Mouse (Mus musculus): ENCODE results near the gene Wfdc8.
"Not testable (repeated sequence)": the region's sequence is repeated elsewhere in the genome, so short reads cannot be mapped to it uniquely, and the experiment has no call there.

Wfdc8 gene

GRCm38 (mm10) chr2:164613471-164613870 is at the start of gene Wfdc8, which contains the start of gene Wfdc6b:
Gene Wfdc8, minus strand, starts transcription at chr2:164613626.
Gene Wfdc6b, plus strand, starts transcription at chr2:164613522.
- not testable (repeated sequence) for DNase-seq (ENCODE audit: low spot score)

GRCm38 (mm10) chr2:164656483-164656882 is 43.1 kb upstream of the Wfdc8 start, which contains the start of gene Wfdc9:
Gene Wfdc9, minus strand, starts transcription at chr2:164656583.
- no peak for DNase-seq (ENCODE audit: low spot score)

GRCm38 (mm10) chr2:164655858-164656257 is 42.4 kb upstream of the Wfdc8 start, which contains the start of gene Wfdc10:
Gene Wfdc10, plus strand, starts transcription at chr2:164656046.
- DNase-seq (ENCODE audit: low spot score): peak; percentile 29

GRCm38 (mm10) chr2:164641881-164642673 is 28.7 kb upstream of the Wfdc8 start:
- no peak for DNase-seq (ENCODE audit: low spot score)

GRCm38 (mm10) chr2:164641129-164641528 is 27.7 kb upstream of the Wfdc8 start:
- no peak for DNase-seq (ENCODE audit: low spot score)

- no peak for DNase-seq (ENCODE audit: low spot score)
Measured at GRCm38 (mm10) chr2:164638696-164639095, 25.3 kb upstream of the Wfdc8 start, which contains the start of gene Wfdc16. Gene Wfdc16, minus strand, starts transcription at chr2:164638796.

GRCm38 (mm10) chr2:164635266-164635665 is 21.8 kb upstream of the Wfdc8 start:
- no peak for DNase-seq (ENCODE audit: low spot score)

GRCm38 (mm10) chr2:164621775-164622174 is 8.3 kb upstream of the Wfdc8 start:
- DNase-seq (ENCODE audit: low spot score): no peak

- no peak for DNase-seq (ENCODE audit: low spot score)
Measured at GRCm38 (mm10) chr2:164619050-164619449, 5.6 kb upstream of the Wfdc8 start.

- DNase-seq (ENCODE audit: low spot score): no peak
Measured at GRCm38 (mm10) chr2:164615386-164615785, 2.0 kb upstream of the Wfdc8 start.

- no peak for DNase-seq (ENCODE audit: low spot score)
Measured at GRCm38 (mm10) chr2:164608781-164609180, 4.6 kb downstream of the Wfdc8 start.

- no peak for DNase-seq (ENCODE audit: low spot score)
Measured at GRCm38 (mm10) chr2:164604411-164604810, 9.0 kb downstream of the Wfdc8 start.

GRCm38 (mm10) chr2:164603482-164603881 is 9.9 kb downstream of the Wfdc8 start:
- DNase-seq (ENCODE audit: low spot score): no peak

GRCm38 (mm10) chr2:164600179-164600578 is 13.2 kb downstream of the Wfdc8 start:
- no peak for DNase-seq (ENCODE audit: low spot score)

- DNase-seq (ENCODE audit: low spot score): no peak
Measured at GRCm38 (mm10) chr2:164593494-164593893, 19.9 kb downstream of the Wfdc8 start, which contains the start of gene Eppin. Gene Eppin, minus strand, starts transcription at chr2:164593594.

GRCm38 (mm10) chr2:164592014-164592413 is 21.4 kb downstream of the Wfdc8 start:
- peak; percentile 37 for DNase-seq (ENCODE audit: low spot score)

- not testable (repeated sequence) for DNase-seq (ENCODE audit: low spot score)
Measured at GRCm38 (mm10) chr2:164585025-164585725, 28.3 kb downstream of the Wfdc8 start, which contains the start of gene Wfdc6a. Gene Wfdc6a, minus strand, starts transcription at chr2:164585447.

- not testable (repeated sequence) for DNase-seq (ENCODE audit: low spot score)
Measured at GRCm38 (mm10) chr2:164573359-164573758, 40.1 kb downstream of the Wfdc8 start, which contains the start of gene Spint3. Gene Spint3, minus strand, starts transcription at chr2:164573459.

- DNase-seq (ENCODE audit: low spot score): no peak
Measured at GRCm38 (mm10) chr2:164567460-164567859, 46.0 kb downstream of the Wfdc8 start.

- no peak for DNase-seq (ENCODE audit: low spot score)
Measured at GRCm38 (mm10) chr2:164566997-164567396, 46.4 kb downstream of the Wfdc8 start.

- DNase-seq (ENCODE audit: low spot score): no peak
Measured at GRCm38 (mm10) chr2:164564346-164564745, 49.1 kb downstream of the Wfdc8 start.

GRCm38 (mm10) chr2:164563339-164564038 is 49.9 kb downstream of the Wfdc8 start:
- peak; percentile 42 for DNase-seq (ENCODE audit: low spot score)
